Mouse (Mus musculus): ENCODE measurements around the gene Hnf4a.
"Not testable (repeated sequence)": the region's sequence is repeated elsewhere in the genome, so short reads cannot be mapped to it uniquely, and the experiment has no call there.

Gene Hnf4a

GRCm38 (mm10) chr2:163596057-163596872 is 89.7 kb downstream of the Hnf4a start:
- no peak for DNase-seq

GRCm38 (mm10) chr2:163596873-163597155 is 90.2 kb downstream of the Hnf4a start:
- no peak for DNase-seq

GRCm38 (mm10) chr2:163597661-163598060 is 91.1 kb downstream of the Hnf4a start:
- no peak for DNase-seq

GRCm38 (mm10) chr2:163599226-163599625 is 92.6 kb downstream of the Hnf4a start:
- DNase-seq = no peak

GRCm38 (mm10) chr2:163601066-163601465 is 94.5 kb downstream of the Hnf4a start:
- no peak for DNase-seq

GRCm38 (mm10) chr2:163601712-163602100 is 95.1 kb downstream of the Hnf4a start:
- no peak for DNase-seq

GRCm38 (mm10) chr2:163602101-163602971 is 95.7 kb downstream of the Hnf4a start, which contains the start of gene Ttpal:
Ttpal (plus strand) TSS chr2:163602314.
- DNase-seq = peak; percentile 91

- no peak for DNase-seq
Measured at GRCm38 (mm10) chr2:163606161-163606560, 99.6 kb downstream of the Hnf4a start.

GRCm38 (mm10) chr2:163608008-163608407 is 101.4 kb downstream of the Hnf4a start:
- peak; percentile 30 for DNase-seq

- no peak for DNase-seq
Measured at GRCm38 (mm10) chr2:163609281-163609975, 102.8 kb downstream of the Hnf4a start.

- no peak for DNase-seq
Measured at GRCm38 (mm10) chr2:163611176-163611575, 104.6 kb downstream of the Hnf4a start.

GRCm38 (mm10) chr2:163613206-163613605 is 106.6 kb downstream of the Hnf4a start:
- DNase-seq = no peak

- no peak for DNase-seq
Measured at GRCm38 (mm10) chr2:163613990-163614389, 107.4 kb downstream of the Hnf4a start.

GRCm38 (mm10) chr2:163615401-163615800 is 108.8 kb downstream of the Hnf4a start:
- DNase-seq = no peak

- DNase-seq = no peak
Measured at GRCm38 (mm10) chr2:163615906-163616651, 109.5 kb downstream of the Hnf4a start.

- DNase-seq = no peak
Measured at GRCm38 (mm10) chr2:163616652-163617227, 110.1 kb downstream of the Hnf4a start.

- no peak for DNase-seq
Measured at GRCm38 (mm10) chr2:163617232-163617863, 110.7 kb downstream of the Hnf4a start.

- DNase-seq = no peak
Measured at GRCm38 (mm10) chr2:163617874-163618273, 111.3 kb downstream of the Hnf4a start.

- no peak for DNase-seq
Measured at GRCm38 (mm10) chr2:163620451-163620850, 113.8 kb downstream of the Hnf4a start.

- not testable (repeated sequence) for DNase-seq
Measured at GRCm38 (mm10) chr2:163621401-163621800, 114.8 kb downstream of the Hnf4a start.

All from right cerebral cortex, adult 18-20 months (tissue).